Mouse (Mus musculus) 3134 (cell line): ENCODE data around the gene Bmp4.

Experiments used
- DNase-seq: peaks from one replicate; pipeline ENCODE4 v3.0.0-alpha.2; 2011; ENCODE audit warnings: low spot score; ENCODE audit not compliant: insufficient read length; ENCODE audit errors: extremely low read depth

The Bmp4 gene

GRCm38 (mm10) chr14:46386478-46387356 is 3.8 kb downstream of the Bmp4 start:
- no peak for DNase-seq

- no peak for DNase-seq
Measured at GRCm38 (mm10) chr14:46385701-46386477, 4.6 kb downstream of the Bmp4 start.

- DNase-seq: no peak
Measured at GRCm38 (mm10) chr14:46384946-46385691, 5.3 kb downstream of the Bmp4 start.

GRCm38 (mm10) chr14:46381457-46381856 is 9.0 kb downstream of the Bmp4 start:
- DNase-seq: peak; percentile 40

- no peak for DNase-seq
Measured at GRCm38 (mm10) chr14:46380286-46380721, 10.2 kb downstream of the Bmp4 start.

GRCm38 (mm10) chr14:46379285-46379684 is 11.2 kb downstream of the Bmp4 start, which contains the start of gene Gm15217:
Gm15217 (plus strand) TSS chr14:46379414.
- no peak for DNase-seq

- DNase-seq: no peak
Measured at GRCm38 (mm10) chr14:46375796-46376195, 14.7 kb downstream of the Bmp4 start.

- DNase-seq: no peak
Measured at GRCm38 (mm10) chr14:46372452-46372851, 18.0 kb downstream of the Bmp4 start.

GRCm38 (mm10) chr14:46363209-46363608 is 27.3 kb downstream of the Bmp4 start:
- DNase-seq: no peak

GRCm38 (mm10) chr14:46357696-46358095 is 32.8 kb downstream of the Bmp4 start:
- DNase-seq: no peak

GRCm38 (mm10) chr14:46357286-46357685 is 33.2 kb downstream of the Bmp4 start:
- DNase-seq: no peak

GRCm38 (mm10) chr14:46344750-46345149 is 45.7 kb downstream of the Bmp4 start:
- no peak for DNase-seq

GRCm38 (mm10) chr14:46338801-46339200 is 51.7 kb downstream of the Bmp4 start:
- no peak for DNase-seq
